Mouse (Mus musculus) gastrocnemius, adult 18-20 months (tissue): ENCODE results near the gene Slc16a13. TPM values are rescaled to one million over a fixed set of nuclear protein-coding genes. Genes with fewer than 3 reads are reported as not detected.

Source experiments
- DNase-seq: peaks from one replicate; pipeline ENCODE4 v3.0.0; 2021; ENCODE audit warnings: low spot score
- total RNA-seq, 2 experiments: library from RNA; stranded (reverse); gene quantifications; 2 replicates each; pipeline ENCODE4 v1.2.3; 2021

The Slc16a13 gene
- total RNA-seq, 2 experiments from 2014 or later, result 0.14 to 0.50 TPM

GRCm38 (mm10) chr11:70212423-70212822 is 8.4 kb downstream of the Slc16a13 start, which contains the start of gene Slc16a11:
Slc16a11 (plus strand) TSS chr11:70212752.
- no peak for DNase-seq

- DNase-seq, result no peak
Observed at GRCm38 (mm10) chr11:70211972-70212371, 8.9 kb downstream of the Slc16a13 start.

GRCm38 (mm10) chr11:70210681-70211080 is 10.2 kb downstream of the Slc16a13 start:
- no peak for DNase-seq

- no peak for DNase-seq
Observed at GRCm38 (mm10) chr11:70208778-70209388, 12.0 kb downstream of the Slc16a13 start.

- no peak for DNase-seq
Observed at GRCm38 (mm10) chr11:70207283-70207682, 13.6 kb downstream of the Slc16a13 start.

GRCm38 (mm10) chr11:70206801-70207200 is 14.1 kb downstream of the Slc16a13 start:
- no peak for DNase-seq

GRCm38 (mm10) chr11:70201691-70202090 is 19.2 kb downstream of the Slc16a13 start:
- DNase-seq, result peak; percentile 85

- no peak for DNase-seq
Observed at GRCm38 (mm10) chr11:70200036-70200608, 20.7 kb downstream of the Slc16a13 start.

GRCm38 (mm10) chr11:70199107-70199506 is 21.8 kb downstream of the Slc16a13 start:
- DNase-seq, result no peak

GRCm38 (mm10) chr11:70198332-70198731 is 22.5 kb downstream of the Slc16a13 start:
- no peak for DNase-seq

GRCm38 (mm10) chr11:70193354-70194285 is 27.2 kb downstream of the Slc16a13 start:
- DNase-seq, result no peak

- no peak for DNase-seq
Observed at GRCm38 (mm10) chr11:70192157-70192556, 28.7 kb downstream of the Slc16a13 start.

GRCm38 (mm10) chr11:70191188-70191587 is 29.7 kb downstream of the Slc16a13 start:
- no peak for DNase-seq

GRCm38 (mm10) chr11:70189319-70190134 is 31.3 kb downstream of the Slc16a13 start:
- DNase-seq, result no peak

GRCm38 (mm10) chr11:70185120-70185519 is 35.7 kb downstream of the Slc16a13 start:
- DNase-seq, result no peak

GRCm38 (mm10) chr11:70180496-70180895 is 40.4 kb downstream of the Slc16a13 start:
- DNase-seq, result no peak

- DNase-seq, result no peak
Observed at GRCm38 (mm10) chr11:70179401-70179800, 41.5 kb downstream of the Slc16a13 start.

GRCm38 (mm10) chr11:70178756-70179155 is 42.1 kb downstream of the Slc16a13 start:
- DNase-seq, result no peak

- no peak for DNase-seq
Observed at GRCm38 (mm10) chr11:70178311-70178710, 42.6 kb downstream of the Slc16a13 start.

GRCm38 (mm10) chr11:70177647-70178046 is 43.2 kb downstream of the Slc16a13 start:
- DNase-seq, result no peak

GRCm38 (mm10) chr11:70174491-70174890 is 46.4 kb downstream of the Slc16a13 start:
- DNase-seq, result no peak
